Mouse (Mus musculus): ENCODE measurements around the gene Adprm. TPM values are rescaled to one million over a fixed set of nuclear protein-coding genes. Genes with fewer than 3 reads are reported as not detected.

Adprm gene
- polyA plus RNA-seq, 1 experiment from 2014 or later: 17.3 TPM

DNA sequence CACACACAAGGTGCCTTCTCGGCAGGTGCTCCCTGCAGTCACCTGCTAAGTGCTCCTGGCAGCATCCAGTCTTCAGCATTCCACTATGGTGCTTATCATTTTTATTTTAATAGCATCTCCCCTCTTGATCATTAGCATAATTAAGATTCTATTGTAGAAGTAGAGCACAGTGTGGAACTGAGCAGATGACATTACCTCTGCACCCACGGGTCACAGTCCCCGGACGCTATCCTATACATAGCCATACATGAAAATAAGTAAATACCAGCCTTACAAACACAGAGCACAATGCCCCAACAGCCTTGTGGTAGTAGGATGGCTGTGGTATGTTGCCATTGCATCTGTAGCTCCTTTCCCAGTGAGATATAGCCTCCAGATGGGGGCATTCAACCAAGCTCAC lies 43.9 kb downstream of the Adprm start:
- DNase-seq (ENCODE audit: low spot score) (no peak), ATAC-seq (ENCODE audit: low FRiP score, low TSS enrichment) (no peak)
- no peaks in the 10 kb centered on the region for H3K36me3 ChIP-seq (ENCODE audit: control insufficient read depth, insufficient read depth, low read length)
- no peak overlapping the region for H3K9ac ChIP-seq (ENCODE audit: low read length)
- no peaks in the 10 kb centered on the region for H3K4me1 ChIP-seq (replicated peaks; ENCODE audit: control insufficient read depth, insufficient read depth)
- no peaks in the 10 kb centered on the region for H3K9me3 ChIP-seq (ENCODE audit: control insufficient read depth, low read length)
- H3K27ac ChIP-seq (replicated peaks): no peak overlapping the region
- TF ChIP-seq EP300 (optimal IDR thresholded peaks at IDR 0.05) (no peak), CTCF (IDR thresholded peaks at IDR 0.05; ENCODE audit: low read depth) (no peak)
- no peak overlapping the region for H3K4me2 ChIP-seq (replicated peaks; ENCODE audit: low read depth)
- WGBS: 96% methylated on average over 4 of the region's 4 CpGs
- no peak overlapping the region for H3K4me3 ChIP-seq (ENCODE audit: low read depth, low read length)
- no peaks in the 10 kb centered on the region for H3K27me3 ChIP-seq (ENCODE audit: control insufficient read depth, insufficient read depth, low read length)

DNA sequence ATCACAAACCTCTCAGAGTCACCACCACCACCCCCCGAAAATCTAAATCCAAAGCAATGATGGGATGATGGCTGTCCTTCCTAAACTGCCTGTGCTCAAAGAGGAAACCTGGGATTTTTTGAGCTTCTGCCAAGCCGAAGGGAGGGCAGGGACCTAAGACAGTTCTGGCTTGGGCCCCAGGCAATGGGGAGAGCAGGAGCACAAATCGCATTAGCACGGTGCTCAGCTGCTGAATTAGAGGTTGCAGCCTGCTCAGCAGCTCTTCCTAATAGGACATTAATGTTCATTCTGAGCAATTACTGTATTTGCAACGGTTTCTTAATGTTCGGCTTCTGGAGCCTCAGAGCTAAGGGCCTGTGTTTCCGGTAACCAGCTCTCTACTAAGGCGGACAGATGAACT lies 44.4 kb downstream of the Adprm start:
- TF ChIP-seq EP300 (optimal IDR thresholded peaks at IDR 0.05) (no peak), CTCF (IDR thresholded peaks at IDR 0.05; ENCODE audit: low read depth) (no peak)
- no peak for ATAC-seq (ENCODE audit: low FRiP score, low TSS enrichment)

DNA sequence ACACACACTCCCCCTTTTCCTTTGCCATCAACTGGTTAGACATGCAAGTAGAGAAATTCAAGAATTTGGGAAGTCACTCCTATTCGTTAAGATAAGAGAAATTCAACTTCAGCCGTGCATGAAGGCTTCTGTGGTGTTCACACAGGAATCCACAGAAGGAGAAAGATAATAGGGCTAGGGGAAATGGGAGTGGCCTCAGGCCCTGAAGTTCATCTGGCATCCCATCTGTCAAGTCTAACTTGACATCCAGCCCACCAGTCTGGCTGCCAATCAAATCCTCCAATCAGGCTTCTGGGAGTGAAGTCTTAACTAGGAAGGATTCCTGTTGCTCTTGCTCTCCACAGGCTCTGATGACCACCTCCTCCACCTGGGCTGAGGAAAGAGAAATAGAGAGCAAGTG lies 49.5 kb downstream of the Adprm start:
- H3K4me3 ChIP-seq (ENCODE audit: low read depth, low read length): no peak overlapping the region
- no peak for ATAC-seq (ENCODE audit: low FRiP score, low TSS enrichment)
- H3K4me1 ChIP-seq (replicated peaks; ENCODE audit: control insufficient read depth, insufficient read depth): 0 out of 2 replicates have a peak, but pooled peaks cover 2% of the 10 kb centered on the region
- TF ChIP-seq EP300 (optimal IDR thresholded peaks at IDR 0.05) (no peak), CTCF (IDR thresholded peaks at IDR 0.05; ENCODE audit: low read depth) (no peak)
- no peaks in the 10 kb centered on the region for H3K36me3 ChIP-seq (ENCODE audit: control insufficient read depth, insufficient read depth, low read length)
- H3K9me3 ChIP-seq (ENCODE audit: control insufficient read depth, low read length): no peaks in the 10 kb centered on the region
- H3K9ac ChIP-seq (ENCODE audit: low read length): no peak overlapping the region
- no peak overlapping the region for H3K27ac ChIP-seq (replicated peaks)
- no peak overlapping the region for H3K4me2 ChIP-seq (replicated peaks; ENCODE audit: low read depth)
- H3K27me3 ChIP-seq (ENCODE audit: control insufficient read depth, insufficient read depth, low read length): no peaks in the 10 kb centered on the region
- WGBS: 59% methylated on average over 2 of the region's 2 CpGs
- DNase-seq (ENCODE audit: low spot score): no peak

More for the DNA sequence above, 44.4 kb downstream of the Adprm start:
- no peak for DNase-seq (ENCODE audit: low spot score)
- Histone ChIP-seq H3K4me1 (replicated peaks; ENCODE audit: control insufficient read depth, insufficient read depth) (no peaks in the 10 kb centered on the region), H3K4me3 (ENCODE audit: low read depth, low read length) (no peak overlapping the region), H3K9ac (ENCODE audit: low read length) (no peak overlapping the region), H3K27me3 (ENCODE audit: control insufficient read depth, insufficient read depth, low read length) (no peaks in the 10 kb centered on the region), H3K27ac (replicated peaks) (no peak overlapping the region), H3K36me3 (ENCODE audit: control insufficient read depth, insufficient read depth, low read length) (no peaks in the 10 kb centered on the region), H3K9me3 (ENCODE audit: control insufficient read depth, low read length) (no peaks in the 10 kb centered on the region), H3K4me2 (replicated peaks; ENCODE audit: low read depth) (no peak overlapping the region)
- WGBS: 82% methylated on average over 8 of the region's 8 CpGs

DNA sequence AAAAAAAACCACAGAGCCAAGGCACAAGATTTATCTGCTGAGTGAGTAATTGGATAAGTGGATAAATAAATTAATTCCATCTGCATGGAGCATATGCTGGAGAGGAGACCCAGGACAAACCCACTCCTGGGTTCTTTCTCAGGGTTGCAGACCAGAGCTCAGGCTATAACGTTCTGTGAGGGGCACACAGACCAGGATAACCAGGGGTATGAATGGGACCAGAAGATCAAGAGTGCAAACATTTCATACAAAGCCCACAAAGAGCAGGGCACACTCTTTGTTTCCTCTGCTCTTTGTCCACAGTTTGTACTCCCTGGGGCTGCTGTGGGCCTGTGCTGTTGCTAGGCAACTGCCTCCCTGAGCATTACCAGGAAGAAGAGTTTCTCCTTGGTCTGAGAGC lies 50.7 kb downstream of the Adprm start:
- H3K9me3 ChIP-seq (ENCODE audit: control insufficient read depth, low read length): no peaks in the 10 kb centered on the region
- TF ChIP-seq EP300 (optimal IDR thresholded peaks at IDR 0.05) (no peak), CTCF (IDR thresholded peaks at IDR 0.05; ENCODE audit: low read depth) (no peak)
- DNase-seq (ENCODE audit: low spot score) (peak; percentile 37), ATAC-seq (ENCODE audit: low FRiP score, low TSS enrichment) (no peak)
- H3K4me2 ChIP-seq (replicated peaks; ENCODE audit: low read depth): no peak overlapping the region
- no peaks in the 10 kb centered on the region for H3K36me3 ChIP-seq (ENCODE audit: control insufficient read depth, insufficient read depth, low read length)
- H3K27ac ChIP-seq (replicated peaks): no peak overlapping the region
- 46% methylated on average over 1 of the region's 1 CpGs for WGBS
- no peak overlapping the region for H3K4me3 ChIP-seq (ENCODE audit: low read depth, low read length)
- H3K27me3 ChIP-seq (ENCODE audit: control insufficient read depth, insufficient read depth, low read length): no peaks in the 10 kb centered on the region
- H3K4me1 ChIP-seq (replicated peaks; ENCODE audit: control insufficient read depth, insufficient read depth): 0 out of 2 replicates have a peak, but pooled peaks cover 2% of the 10 kb centered on the region
- no peak overlapping the region for H3K9ac ChIP-seq (ENCODE audit: low read length)

DNA sequence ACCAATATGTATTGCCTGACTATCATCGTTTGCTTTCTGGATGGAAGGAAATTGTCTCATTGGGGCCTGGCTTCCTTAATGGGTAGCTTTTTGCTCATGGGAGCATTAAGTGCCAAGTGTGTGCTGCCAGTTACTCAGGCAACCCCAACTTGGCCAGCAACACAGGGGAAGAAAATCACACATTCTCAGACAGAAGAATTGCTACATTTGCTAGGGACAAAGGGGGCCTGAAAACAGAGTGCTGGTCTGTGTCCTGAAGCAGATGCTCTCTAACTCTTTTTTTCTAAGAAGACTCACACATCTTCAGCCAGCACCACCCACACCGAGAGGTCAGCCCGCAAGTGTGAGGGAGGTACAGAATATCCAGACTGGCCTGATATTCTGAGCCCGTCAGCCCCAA lies 51.7 kb downstream of the Adprm start:
- Histone ChIP-seq H3K27ac (replicated peaks) (no peak overlapping the region), H3K27me3 (ENCODE audit: control insufficient read depth, insufficient read depth, low read length) (no peaks in the 10 kb centered on the region), H3K4me3 (ENCODE audit: low read depth, low read length) (no peak overlapping the region), H3K9ac (ENCODE audit: low read length) (no peak overlapping the region), H3K4me1 (replicated peaks; ENCODE audit: control insufficient read depth, insufficient read depth) (0 out of 2 replicates have a peak, but pooled peaks cover 2% of the 10 kb centered on the region), H3K36me3 (ENCODE audit: control insufficient read depth, insufficient read depth, low read length) (no peaks in the 10 kb centered on the region), H3K9me3 (ENCODE audit: control insufficient read depth, low read length) (no peaks in the 10 kb centered on the region), H3K4me2 (replicated peaks; ENCODE audit: low read depth) (no peak overlapping the region)
- WGBS: 84% methylated on average over 4 of the region's 4 CpGs
- ATAC-seq (ENCODE audit: low FRiP score, low TSS enrichment): no peak
- no peak for DNase-seq (ENCODE audit: low spot score)
- no peak for TF ChIP-seq CTCF (IDR thresholded peaks at IDR 0.05; ENCODE audit: low read depth)
- no peak for TF ChIP-seq EP300 (optimal IDR thresholded peaks at IDR 0.05)

DNA sequence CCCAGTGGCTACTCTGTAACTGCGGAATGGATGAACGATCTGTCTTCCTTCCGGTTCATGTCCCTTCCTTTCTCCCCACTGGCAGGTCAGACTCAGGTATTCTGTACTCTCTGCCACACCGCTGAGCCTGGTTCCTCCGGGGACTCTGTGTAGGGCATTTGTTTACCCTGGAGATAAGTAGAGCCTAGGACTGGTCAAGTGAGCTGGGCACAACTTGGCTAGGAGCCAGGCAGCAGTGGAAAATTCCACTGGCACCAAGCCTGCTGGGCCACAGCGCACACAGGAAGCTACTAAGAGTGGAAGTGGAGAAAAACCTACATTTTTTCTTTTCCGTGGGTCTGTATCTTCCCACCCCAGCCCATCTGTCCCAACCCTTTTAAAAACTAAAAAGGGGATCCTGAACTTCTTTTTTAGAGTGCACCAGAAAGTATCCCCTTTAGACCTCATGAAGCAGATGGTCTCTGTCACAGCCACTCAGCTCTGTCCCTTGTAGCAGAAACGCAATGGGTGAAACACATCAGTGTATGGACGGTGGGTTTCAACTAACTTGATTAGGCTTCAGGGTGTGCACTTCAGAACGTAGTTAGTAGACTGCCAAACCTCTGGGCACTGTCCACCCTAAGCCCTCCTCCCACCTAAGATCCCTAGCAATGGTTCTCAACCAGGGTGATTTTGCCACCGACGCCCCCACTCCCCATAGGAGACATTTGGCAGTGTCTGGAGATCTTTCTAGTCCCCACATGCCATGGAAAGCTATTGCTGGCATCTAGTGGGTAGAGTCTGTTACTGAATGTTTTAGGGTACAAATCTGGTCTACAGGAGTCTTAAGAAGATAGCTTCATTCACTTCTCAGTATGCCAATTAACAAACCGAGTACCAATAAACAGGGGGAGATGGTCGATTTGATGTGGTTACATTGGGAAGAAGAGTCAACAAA lies 53.7 kb downstream of the Adprm start:
- Histone ChIP-seq H3K4me2 (replicated peaks; ENCODE audit: low read depth) (no peak overlapping the region), H3K9ac (ENCODE audit: low read length) (no peak overlapping the region), H3K4me3 (ENCODE audit: low read depth, low read length) (no peak overlapping the region), H3K36me3 (ENCODE audit: control insufficient read depth, insufficient read depth, low read length) (no peaks in the 10 kb centered on the region), H3K27ac (replicated peaks) (0 out of 2 replicates have a peak overlapping the region, but pooled peaks have one; percentile 14), H3K9me3 (ENCODE audit: control insufficient read depth, low read length) (no peaks in the 10 kb centered on the region), H3K27me3 (ENCODE audit: control insufficient read depth, insufficient read depth, low read length) (no peaks in the 10 kb centered on the region), H3K4me1 (replicated peaks; ENCODE audit: control insufficient read depth, insufficient read depth) (0 out of 2 replicates have a peak, but pooled peaks cover 2% of the 10 kb centered on the region)
- no peak for TF ChIP-seq EP300 (optimal IDR thresholded peaks at IDR 0.05)
- TF ChIP-seq CTCF (IDR thresholded peaks at IDR 0.05; ENCODE audit: low read depth): peak; percentile 24
- DNase-seq (ENCODE audit: low spot score): peak; percentile 93
- WGBS: 51% methylated on average over 14 of the region's 14 CpGs
- ATAC-seq (ENCODE audit: low FRiP score, low TSS enrichment): peak; percentile 96

All from stomach, postnatal 0 days (tissue).